Mouse (Mus musculus): Measurements from ENCODE around the gene Ccnb1ip1.

The Ccnb1ip1 gene

GRCm38 (mm10) chr14:50784391-50785250 lies 22.9 kb downstream of the Ccnb1ip1 start:
- DNase-seq (ENCODE audit: low read depth), result no peak

GRCm38 (mm10) chr14:50782166-50782565 lies 25.4 kb downstream of the Ccnb1ip1 start:
- DNase-seq (ENCODE audit: low read depth), result no peak

DNA sequence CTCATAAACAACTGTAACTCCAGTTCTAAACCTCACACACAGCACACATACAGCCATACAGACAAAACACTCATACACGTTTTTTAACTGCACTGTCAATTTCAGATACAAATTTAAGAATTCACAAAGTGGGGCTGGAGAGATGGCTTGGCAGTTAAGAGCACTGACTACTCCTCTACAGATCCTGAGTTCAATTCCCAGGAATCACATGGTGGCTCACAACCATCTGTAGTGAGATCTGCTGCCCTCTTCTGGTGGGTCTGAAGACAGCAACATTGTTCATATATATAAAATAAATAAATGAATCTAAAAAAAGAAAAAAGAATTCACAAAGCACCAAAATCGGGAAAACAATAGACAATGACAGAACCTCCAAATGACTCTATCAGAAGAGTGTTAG lies 36.2 kb downstream of the Ccnb1ip1 start:
- no peak for DNase-seq (ENCODE audit: low read depth)

DNA sequence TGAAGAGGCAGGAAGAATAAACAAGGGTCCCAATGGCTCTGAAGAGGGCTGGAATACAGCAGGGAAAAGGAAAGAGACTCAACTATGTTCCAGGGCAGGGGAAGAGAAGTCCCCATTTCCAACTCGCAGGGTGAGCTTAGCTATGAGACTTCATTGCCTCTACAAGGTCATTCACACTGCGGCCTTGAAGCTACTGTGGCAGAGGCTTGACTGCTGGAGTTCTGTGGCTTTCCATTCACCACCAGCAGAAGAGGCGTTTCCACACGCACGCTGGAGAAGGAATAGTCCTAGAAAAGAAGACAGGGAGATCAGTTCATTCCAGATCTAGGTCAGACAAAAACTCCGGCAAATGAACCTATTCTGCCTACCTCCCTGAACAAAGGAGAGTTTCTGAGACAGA lies 41.8 kb downstream of the Ccnb1ip1 start:
- no peak for DNase-seq (ENCODE audit: low read depth)

GRCm38 (mm10) chr14:50758416-50759085 lies 49.0 kb downstream of the Ccnb1ip1 start:
- DNase-seq (ENCODE audit: low read depth), result no peak

DNA sequence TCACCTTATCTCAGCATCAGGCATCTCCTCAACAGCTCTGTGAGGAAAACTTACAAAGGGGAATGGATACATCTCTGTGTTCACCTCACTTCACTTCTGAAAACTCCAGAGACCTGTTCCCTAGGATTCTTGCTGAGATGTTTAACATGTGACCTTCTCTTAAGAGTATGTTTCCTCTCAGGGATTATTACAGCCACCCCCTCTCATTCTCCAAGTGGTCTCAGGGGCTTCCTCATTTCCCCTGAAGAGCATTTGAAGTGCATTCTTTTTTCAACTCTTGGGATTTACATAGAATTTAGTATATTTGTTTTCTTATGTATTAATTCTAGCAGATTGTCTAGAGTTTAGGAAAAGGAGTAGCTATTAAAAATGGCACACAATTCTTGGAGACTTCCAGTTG lies 62.5 kb downstream of the Ccnb1ip1 start, which contains the start of gene Olfr749:
TSS of gene Olfr749 (minus strand) at position 101 of the 400 bp plus-strand sequence.
- no peak for DNase-seq (ENCODE audit: low read depth)

DNA sequence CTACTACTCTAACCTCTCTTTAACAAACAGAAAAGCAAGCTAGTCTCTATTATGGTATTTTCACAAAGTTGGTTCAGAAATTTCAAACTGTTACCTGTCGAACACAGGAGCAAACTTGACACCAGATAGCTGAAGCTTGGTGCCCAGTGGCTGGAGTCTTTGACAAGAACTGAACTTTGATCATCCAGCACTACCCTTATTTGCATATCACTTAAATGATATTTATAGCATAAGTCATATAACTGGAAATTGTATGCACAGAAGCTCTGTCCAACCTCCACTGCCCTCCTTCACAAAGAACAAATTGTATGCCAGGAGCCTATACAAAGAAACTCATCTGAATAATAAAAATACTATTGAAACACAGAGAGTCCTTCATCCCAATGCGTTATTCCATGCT lies 65.9 kb downstream of the Ccnb1ip1 start:
- DNase-seq (ENCODE audit: low read depth), result no peak

GRCm38 (mm10) chr14:50740334-50740733 lies 67.2 kb downstream of the Ccnb1ip1 start:
- no peak for DNase-seq (ENCODE audit: low read depth)
